Mouse (Mus musculus) embryonic fibroblast, embryonic 13.5 days (primary cell): ENCODE measurements around the gene Foxa3.

Source experiments
- CTCF ChIP-seq: IDR thresholded peaks from 2 replicates; pipeline ENCODE4 v1.5.1; 2011; ENCODE audit warnings: mild to moderate bottlenecking, control low read depth, low read length, moderate library complexity, borderline replicate concordance; ENCODE audit not compliant: insufficient read depth
- POLR2A ChIP-seq: IDR thresholded peaks from 2 replicates; pipeline ENCODE4 v1.6.1; 2011; ENCODE audit warnings: low read depth, mild to moderate bottlenecking, control low read depth, low read length, moderate library complexity

DNA sequence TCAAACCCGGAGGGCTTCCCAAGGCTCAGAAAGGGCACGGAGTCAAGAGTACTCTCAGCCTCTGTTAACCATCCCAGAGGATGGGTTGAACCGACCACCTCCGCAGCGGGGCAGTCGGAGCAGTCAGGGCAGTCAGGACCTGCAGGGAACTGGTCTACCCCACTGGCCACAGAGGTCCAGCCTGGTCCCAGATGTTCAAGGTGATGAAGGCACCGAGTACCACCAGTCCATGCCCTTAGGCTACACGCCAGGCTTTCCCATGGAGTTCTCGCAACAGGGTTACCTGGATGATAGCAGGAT lies 31.4 kb upstream of the Foxa3 start:
- TF ChIP-seq CTCF, result no peak
- TF ChIP-seq POLR2A, result no peak
